Mouse (Mus musculus) thymus, postnatal 0 days (tissue): ENCODE data around the gene Armh3. TPM values are rescaled to one million over a fixed set of nuclear protein-coding genes. Genes with fewer than 3 reads are reported as not detected.

Source experiments
- DNase-seq: peaks from one replicate; pipeline ENCODE4 v3.0.0-alpha.2; 2015; ENCODE audit warnings: low spot score
- polyA plus RNA-seq: library from polyadenylated mRNA; unstranded; fragments of >200 nt; fragmentation: Nextera tagmentation; extraction: Ambion mirVana; gene quantifications from 2 replicates; pipeline ENCODE4 v1.2.1, GENCODE M21; 2015

The Armh3 gene
- polyA plus RNA-seq, 1 experiment from 2014 or later: 10.4 TPM

DNA sequence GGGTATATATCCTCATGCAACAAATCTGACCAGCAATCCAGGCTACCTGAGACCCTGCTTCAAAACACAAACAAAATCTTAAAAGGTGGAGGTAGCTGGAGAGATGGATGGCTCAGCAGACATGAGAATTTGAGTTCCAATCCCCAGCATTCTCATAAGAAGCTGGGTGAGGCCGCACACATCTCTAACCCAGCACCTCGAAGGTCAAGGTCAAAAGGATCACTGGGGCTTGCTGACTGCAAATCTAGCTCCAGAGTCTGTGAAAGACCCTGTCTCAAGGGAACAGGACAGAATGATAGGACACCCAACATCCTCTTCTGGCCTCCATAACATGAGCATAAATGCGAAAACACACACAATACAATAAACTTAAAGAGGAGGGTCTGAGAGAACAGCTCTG lies 7.1 kb downstream of the Armh3 start:
- DNase-seq: no peak

DNA sequence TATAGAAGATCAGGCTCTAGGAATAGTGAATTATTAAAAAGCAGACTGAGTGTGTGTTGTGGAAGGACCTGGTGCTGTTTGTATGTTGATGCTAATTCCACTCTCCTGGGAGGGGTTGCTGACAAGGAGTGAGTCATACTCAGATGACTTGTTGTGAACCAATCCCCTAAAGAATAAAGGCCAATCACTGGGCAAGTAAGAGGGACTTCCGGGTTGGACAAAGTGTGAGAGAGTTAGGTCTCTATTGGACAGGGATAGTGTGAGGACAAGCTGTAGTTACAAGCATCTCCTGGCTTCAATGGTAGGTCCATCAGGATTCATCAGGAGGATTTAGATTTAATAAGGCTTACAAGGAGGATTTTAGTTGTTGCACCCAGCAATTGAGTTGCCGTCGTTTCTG lies 10.1 kb downstream of the Armh3 start:
- DNase-seq: no peak

DNA sequence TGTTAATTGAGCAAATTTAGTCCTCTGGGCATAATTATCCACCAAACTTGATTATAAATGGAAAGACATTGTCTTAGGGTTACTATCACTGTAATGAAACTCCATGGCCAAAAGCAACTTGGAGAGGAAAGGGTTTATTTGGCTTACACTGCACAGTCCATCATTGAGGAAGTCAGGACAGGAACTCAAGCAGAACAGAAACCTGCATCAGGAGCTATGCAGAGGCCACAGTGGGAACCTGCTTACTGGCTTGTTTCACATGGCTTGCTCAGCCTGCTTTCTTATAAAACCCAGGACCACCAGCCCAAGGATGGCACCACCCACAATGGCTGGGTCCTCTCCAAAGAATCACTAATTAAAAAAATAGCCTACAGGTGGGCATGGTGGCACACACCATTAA lies 13.9 kb downstream of the Armh3 start:
- DNase-seq: no peak

DNA sequence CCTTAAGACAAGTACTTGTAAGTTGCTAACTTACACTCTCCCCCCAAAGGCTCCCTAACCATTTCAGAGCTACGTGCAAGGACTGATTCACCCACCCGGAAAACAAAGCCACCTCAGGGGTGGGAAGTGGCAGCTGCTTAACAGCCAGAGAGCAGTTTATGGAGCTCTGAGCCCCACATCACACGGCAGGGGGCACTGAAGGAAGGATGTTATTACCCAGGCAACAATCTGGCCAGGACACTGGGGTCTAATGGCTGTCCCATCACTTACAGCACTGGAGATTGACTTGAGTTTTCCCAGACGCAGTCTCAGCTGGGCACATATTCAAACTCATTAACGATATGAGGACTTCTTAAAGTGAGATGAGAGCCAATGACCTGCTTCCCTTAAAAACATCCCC lies 37.5 kb downstream of the Armh3 start:
- no peak for DNase-seq

DNA sequence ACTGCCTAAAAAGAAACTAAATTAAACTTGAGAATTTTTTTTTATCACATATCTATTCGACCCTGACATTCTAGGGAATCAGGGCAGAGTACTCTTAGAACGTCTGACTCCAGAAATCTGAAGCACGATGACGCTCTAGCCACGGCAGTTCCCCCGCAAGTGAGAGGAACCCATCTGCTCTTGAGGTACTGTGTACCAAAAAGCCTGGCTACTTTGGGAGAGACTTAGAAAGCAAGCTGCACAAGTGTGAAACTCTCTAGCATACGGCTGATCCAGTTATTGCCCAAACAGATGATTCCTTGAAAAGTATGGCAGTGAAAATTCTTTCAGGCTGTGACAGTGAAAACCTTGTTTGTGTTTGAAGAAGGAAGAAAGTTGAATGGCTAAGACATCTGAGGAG lies 41.6 kb downstream of the Armh3 start:
- DNase-seq: no peak

DNA sequence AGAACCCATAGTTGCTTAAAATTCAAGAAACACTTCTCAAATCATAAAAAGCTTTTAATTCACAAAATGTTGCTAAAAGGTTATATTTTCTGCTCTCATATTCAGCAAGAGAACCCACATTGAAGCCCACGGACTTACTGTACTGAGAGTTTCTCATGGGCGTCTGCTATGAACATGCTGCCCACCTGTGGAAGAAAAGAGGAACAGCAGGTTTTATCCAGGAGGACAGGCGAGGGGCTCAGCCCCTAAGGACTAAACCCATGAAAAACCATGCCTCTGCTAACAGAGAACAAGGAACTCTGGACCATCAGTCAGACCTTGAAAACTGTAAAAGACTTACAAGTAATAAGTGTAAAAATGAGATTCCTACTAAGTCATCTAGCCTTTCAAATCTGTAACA lies 45.0 kb downstream of the Armh3 start:
- peak; percentile 62 for DNase-seq

DNA sequence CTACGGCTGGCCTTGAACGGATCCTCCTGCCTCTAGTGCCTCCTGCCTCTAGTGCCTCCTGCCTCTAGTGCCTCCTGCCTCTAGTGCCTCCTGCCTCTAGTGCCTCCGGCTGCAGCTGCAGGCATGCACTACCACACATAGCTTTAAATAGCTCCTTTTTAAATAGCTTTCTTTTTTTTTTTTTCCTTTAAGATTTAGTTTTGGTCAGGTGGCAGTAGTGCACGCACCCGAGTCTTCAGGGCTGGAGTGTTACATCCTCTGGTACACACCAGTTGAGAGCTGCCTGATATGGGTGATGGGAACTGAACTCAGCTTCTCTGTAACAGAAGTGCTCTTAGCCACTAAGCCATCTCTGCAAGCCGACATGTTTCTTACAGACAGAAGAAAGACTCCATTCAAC lies 49.1 kb downstream of the Armh3 start:
- no peak for DNase-seq

DNA sequence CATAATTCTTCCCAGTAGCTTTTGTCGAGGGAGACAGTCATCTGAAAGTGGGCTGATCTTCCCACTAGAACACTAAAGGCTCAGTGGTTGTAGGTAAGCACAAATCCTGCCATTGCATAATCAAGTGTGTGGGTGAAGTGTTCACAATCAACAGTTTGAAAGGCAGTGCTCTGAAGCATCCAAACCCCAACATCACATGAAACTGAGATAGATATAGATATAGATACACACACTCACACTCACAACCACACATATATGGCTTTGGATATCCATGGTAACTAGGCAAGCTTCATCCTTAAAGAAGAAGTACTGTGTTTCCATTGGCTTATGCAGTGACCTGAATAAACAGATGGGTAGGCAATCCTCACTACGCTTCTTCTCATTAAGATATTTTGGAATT lies 50.5 kb downstream of the Armh3 start:
- no peak for DNase-seq

DNA sequence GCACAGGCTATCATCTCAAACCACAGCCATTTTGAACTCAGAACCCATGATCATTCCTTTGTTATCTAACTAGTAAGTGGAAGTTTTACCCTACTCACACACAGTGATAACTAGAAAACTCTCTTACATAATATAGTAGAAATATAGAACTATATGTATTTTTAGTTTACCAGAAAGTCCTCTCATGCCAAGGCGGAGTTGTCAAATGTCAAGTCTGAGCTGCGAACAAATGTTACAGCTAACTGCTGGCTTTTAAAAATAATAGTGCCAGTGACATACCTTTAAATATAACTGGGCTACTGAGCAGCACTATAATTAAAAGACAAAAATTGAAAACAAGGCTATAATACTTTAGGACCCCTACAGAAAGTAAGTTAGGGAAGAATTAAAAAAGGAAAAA lies 51.0 kb downstream of the Armh3 start:
- no peak for DNase-seq

DNA sequence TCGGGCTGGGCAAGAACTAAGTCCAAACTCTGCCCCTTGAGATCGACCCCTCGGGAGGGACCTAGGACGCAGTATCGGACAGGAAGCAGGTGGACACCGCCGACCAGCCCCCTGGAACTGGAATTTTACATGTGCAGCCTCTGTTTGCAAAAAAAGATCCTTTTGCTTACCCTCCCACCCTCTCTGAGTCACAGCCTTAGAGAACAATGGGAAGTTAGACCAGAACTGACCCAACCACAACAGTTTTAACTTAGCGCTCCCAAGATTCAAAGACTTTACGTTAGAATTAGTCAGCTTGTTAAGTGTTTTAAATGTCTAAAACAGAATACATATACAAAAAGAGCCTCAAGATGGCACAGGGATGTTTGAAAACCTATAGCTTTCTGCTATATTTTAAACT lies 51.7 kb downstream of the Armh3 start:
- DNase-seq: no peak

DNA sequence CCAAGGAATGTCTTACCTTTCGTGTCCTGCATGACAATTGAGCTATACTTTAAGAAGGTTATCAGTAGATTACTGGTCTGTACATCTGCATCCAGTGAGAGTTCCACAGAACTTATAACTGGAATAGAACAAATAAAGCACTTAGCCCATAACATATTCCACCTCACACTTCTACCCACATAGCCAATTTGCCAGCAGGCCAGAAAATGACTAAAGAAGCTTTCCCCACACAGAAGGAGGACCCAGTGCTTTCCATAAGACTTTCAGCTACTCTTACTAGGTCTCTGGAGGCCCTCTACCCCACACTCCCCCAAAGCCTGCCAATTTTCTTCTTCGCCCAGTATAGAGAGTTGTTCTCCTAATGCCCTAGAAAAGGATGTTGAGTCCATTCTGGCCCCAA lies 52.3 kb downstream of the Armh3 start:
- DNase-seq: no peak

DNA sequence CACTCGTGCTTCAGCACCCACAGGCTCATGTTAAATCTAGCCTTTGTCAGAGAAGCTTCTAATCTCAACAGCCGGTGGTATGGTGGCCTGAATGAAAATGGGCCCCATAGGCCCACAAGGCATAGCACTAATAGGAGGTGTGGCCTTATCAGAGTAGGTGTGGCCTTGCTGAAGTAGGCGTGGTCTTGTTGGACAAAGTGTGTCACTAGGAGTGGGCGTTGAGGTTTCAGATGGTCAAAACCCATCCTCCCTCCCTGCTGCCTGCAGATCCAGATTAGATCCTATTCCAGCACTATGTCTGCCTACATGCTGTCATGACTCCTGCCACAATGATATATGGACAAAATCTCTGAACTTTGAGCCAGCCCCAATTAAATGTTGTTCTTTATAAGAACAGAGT lies 54.5 kb downstream of the Armh3 start:
- DNase-seq: no peak

DNA sequence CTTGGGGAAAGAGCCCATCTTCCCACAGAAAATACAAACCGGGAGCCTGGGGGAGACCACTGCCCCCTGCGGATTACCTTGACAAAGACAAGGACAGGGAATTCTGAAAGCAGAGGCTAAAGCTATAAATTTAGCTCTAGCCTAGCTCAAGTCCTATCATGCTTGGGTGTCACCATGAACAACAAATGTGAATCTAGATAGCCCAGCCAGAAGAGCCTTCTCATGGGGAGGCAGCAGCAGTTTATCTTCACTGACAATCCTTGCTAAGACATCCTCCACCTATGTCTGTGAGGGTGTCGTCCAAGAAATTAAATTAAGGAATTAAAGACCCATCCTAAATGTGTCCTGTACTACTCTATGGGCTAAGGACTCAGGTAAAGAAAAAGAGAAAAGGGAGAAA lies 60.2 kb downstream of the Armh3 start:
- DNase-seq: no peak

DNA sequence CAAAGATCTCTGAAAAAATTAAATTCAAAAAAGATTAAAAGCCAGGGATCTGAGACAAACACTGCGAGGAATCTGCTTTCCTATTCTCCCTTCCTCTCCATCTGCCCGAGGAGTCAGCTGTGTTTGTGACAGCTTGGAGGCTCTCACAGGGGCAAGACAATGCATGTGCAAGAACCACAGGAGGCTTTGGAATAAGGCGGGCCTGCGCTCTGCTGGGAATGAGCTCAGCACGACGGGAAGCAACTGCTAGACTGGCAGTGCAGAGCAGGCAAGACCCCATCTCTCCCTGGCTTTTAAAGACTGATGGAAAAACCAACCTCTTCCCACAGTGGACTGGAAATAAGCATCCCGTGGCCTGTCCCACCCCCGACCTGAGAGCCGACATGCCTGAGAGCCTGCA lies 60.8 kb downstream of the Armh3 start:
- no peak for DNase-seq

DNA sequence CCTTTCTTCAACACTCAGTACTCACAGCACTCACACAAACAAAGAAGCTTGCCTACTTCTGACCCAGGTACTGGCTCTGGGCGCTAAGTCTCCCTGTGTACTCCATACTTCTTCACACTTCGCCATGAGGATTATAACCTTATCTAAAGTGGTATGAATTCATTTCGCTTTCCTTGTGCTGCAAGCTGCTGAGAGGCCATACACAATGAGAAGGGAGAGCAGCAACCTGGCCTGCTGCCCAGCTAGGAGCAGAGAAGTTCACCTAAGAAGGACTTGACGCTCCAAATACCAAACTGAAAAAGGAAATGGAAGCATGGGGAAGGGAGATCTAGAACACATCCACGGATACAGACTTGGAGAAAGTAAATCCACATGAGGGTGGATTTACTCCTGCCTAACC lies 71.1 kb downstream of the Armh3 start:
- no peak for DNase-seq

DNA sequence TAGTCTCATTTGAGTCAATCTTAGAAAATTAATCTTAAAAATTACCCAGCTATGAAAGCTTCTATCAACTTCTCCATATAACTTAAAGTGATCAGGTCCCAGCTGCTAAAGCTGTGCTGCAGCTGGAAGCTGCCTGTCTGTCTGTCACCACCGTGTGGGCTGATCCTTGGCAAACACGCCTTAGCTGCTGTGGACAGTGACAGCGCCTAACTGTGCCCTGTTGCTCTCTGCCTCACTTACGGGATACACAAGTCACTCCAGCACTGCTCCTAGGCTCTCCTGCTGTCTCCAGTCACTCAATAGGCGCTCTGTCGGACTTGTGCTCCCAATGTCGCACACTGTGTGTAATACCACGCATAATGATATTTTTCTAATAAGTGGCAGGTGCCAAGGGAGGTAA lies 71.9 kb downstream of the Armh3 start:
- DNase-seq: no peak

DNA sequence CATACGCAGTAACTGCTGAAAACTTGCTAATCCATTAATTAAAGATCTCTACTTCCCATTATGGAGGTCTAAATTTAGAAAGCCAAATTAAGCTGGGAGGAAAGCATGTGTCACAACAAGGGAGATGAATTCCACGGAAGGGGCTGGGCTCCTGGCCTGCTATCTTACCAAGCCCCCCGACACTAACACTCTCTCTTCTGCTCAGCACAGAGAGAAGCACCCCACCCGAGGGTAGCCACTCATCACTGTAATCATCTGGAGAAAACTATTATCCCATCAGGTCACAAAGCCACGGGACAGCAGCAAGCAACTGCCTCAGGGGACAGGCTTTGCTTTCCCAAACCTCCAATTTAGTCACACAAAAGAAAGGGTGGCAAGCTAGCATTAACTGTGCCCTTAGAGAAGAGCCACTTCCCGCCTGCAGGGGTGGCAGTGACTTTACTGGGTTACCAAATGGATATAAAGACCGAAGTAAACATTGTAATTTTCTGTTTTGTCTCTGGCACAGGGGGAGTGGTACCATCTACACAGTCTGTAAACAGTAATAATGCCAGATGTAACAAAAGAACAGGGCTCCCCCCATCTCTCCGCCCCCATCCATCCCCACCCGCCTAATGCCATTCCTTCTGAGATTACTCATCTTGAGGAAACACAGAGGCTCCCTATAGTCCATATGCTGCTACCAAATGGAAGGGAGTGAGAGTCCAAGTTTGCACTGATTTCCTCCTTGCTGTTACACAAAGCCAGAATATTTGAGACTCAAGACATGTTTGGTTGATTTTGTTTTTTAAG lies 77.8 kb downstream of the Armh3 start:
- no peak for DNase-seq

DNA sequence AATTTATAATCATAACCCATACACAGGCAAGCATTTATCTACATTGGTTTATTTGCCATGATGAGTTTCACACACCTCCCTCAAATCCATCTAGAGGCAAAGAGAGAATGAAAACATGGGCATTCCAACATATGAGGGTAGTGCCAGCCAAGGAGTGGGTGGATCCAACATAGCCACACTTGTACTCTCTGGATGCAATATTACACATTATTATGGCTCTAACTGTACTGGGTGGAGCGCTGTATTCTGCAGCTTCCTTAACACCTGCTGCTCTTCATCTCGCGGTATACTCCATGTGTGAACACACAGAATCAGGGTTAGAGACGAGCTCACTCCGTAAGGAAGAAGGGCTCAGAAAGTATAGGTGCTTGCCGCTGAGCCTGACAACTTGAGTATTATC lies 79.9 kb downstream of the Armh3 start:
- no peak for DNase-seq

DNA sequence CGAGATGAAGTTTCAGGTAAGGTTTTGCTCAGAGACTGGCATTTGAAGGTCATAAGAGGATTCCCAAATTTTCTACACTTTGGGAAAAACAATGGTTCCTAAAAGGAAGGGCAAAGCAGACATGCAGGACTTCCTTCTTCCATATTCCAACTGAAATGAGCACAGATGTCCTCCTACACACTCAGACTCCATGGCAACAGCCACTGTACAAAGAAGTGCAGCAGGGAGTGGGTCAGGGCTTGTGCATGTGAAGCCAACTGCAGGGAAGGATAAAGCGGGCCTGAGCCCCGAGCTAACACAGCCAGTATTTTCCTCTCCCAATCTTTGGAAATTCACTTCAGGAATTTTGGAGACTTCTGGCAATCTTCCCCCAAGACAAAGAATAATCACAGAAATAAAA lies 80.4 kb downstream of the Armh3 start:
- DNase-seq: no peak

DNA sequence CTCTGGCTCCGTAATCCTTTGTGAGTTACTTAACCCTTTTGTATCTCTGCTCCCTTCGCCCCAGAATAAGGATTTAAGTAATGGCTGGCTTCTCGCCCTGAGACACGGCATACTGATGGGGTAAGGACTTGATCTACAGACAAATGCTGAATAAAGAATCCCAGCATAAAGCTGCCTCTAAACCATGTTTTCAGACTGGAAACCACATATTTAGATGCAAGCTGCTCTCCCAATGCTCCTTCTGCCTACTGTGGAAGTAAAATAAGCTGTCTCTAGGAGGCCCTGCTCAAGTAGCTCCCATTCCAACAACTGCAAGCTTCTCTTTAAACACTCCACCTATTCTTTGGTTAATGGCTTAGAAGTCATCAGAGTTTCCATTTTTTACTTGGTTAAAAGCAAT lies 81.8 kb downstream of the Armh3 start:
- DNase-seq: no peak

DNA sequence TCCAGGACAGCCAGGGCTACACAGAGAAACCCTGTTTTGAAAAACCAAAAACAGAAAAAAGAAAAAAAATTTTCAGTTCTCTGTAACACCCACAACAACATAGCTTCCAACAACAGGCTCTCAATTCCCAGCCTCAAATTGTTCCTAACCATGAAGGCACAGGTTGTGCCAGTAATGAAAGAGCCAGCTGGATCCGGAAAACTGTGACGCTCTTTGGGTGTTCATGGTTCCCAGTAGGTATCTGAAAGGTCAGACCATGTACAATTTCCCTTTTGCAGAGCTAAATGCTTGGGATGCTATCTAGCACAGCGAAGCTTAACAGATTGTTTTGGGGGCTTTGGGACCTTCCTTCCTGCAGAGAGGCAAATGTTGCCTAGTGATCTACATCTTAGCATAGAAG lies 82.3 kb downstream of the Armh3 start:
- no peak for DNase-seq

DNA sequence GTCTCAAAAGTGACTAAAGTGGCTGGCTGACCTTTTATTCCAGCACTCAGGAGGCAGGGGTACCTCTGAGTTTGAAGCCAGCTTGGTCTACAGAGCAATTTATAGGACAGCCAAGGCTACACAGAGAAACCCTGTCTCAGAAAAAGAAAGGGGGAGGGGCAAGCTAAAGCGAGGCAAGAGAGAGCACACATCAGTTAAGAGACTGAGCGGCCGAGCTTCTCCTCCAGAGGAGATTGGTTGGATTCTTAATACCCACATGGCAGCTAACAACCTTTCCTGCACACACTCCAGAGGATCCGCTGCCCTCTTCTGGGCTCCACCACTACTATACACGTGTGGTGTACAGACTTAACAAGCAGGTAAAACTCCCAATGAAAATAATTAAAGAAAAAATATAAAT lies 85.3 kb downstream of the Armh3 start:
- DNase-seq: no peak

DNA sequence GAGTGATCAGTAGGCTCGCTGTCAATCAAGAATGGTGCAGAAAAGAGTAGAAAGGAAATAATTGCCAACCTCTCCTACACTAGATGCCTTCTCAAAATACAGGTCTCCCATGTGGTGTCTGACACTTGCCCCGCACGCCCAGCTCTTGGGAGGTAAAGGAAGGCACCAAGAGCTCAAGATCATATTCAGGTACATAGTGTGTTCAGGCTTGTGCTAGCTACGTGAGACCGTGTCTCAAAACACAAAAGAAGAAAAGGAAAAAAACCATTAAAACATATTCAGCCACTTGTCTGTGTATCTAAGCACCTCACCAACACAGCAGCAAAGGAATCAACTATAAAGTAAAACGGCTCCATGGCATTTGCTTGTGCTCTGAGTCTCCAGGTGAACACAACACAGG lies 85.9 kb downstream of the Armh3 start:
- no peak for DNase-seq
